Mouse (Mus musculus) layer of hippocampus, adult 2 months (tissue): Measurements from ENCODE around the gene Lmln. TPM values are rescaled to one million over a fixed set of nuclear protein-coding genes. Genes with fewer than 3 reads are reported as not detected.

Source experiments
- DNase-seq, 2 experiments: peaks; one replicate each; pipeline ENCODE4 v3.0.0; 2022; ENCODE audit warnings: low spot score in 2 of 2
- H3K27ac ChIP-seq: fragments of 200-600 bp; 2 replicates; pipeline ENCODE4 v1.8.1; 2022
- H3K4me3 ChIP-seq: fragments of 200-600 bp; 2 replicates; pipeline ENCODE4 v1.8.1; 2022; ENCODE audit warnings: mild to moderate bottlenecking
- CTCF ChIP-seq: fragments of 200-600 bp; conservative IDR thresholded peaks from 2 replicates; pipeline ENCODE4 v1.8.1; 2022; ENCODE audit warnings: antibody characterized with exemption, mild to moderate bottlenecking, moderate library complexity
- long read RNA-seq, 2 experiments: library from polyadenylated mRNA; stranded (forward); transcript quantifications; one replicate each; pipeline ENCODE4 v2.0.0; 2021; ENCODE audit warnings: borderline mapping rate in 2 of 2
- total RNA-seq, 2 experiments: library from RNA; stranded (reverse); gene quantifications; 2 replicates each; pipeline ENCODE4 v1.2.3; 2021

Gene Lmln
- 10 to 100 TPM; 11.5 to 16.8 TPM for total RNA-seq
- long read RNA-seq, experiment 1, full-length matches to known transcripts, result 3 of 28 reads
- long read RNA-seq, experiment 1, partial matches to known transcripts, result 0 of 28 reads
- long read RNA-seq, experiment 1, other reads (novel, unspliced or antisense), result 25 of 28 reads
- long read RNA-seq, experiment 2, full-length matches to known transcripts, result 8 of 30 reads
- long read RNA-seq, experiment 2, partial matches to known transcripts, result 0 of 30 reads
- long read RNA-seq, experiment 2, other reads (novel, unspliced or antisense), result 22 of 30 reads

DNA sequence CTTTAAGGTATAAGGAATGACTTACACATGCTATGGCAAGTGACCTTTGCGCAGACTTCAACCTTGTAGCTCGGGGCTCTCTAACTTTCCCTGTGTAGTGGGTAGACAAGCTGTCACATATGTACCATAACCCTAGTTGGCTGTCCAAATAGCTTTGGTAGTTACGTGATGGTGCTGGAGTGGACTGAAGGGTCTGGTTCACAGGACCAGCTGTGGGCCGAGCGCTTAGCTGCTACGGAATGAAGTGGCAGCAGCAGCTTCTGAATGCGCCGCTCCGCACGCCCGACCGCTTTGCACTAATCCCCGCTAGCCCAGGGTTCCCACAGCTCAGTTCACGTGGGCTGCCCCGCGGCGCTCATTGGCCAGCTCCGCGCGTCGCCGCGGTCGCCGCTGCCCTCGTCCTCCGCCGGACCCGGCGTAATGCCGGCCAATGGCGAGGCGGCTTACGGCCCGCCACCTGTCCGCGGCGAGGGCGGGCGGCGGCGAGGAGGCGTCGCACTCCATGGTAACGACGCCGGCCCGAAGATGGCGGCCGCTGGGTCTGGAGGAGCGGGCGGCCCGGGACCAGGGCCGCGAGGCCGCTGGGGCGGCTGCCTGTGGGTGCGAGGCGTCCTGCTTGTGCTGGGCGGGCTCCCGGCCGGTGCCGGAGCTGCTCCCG, at the start of gene Lmln:
Gene Lmln, plus strand, starts transcription at position 498 of the 658 bp plus-strand sequence.
- no peak for TF ChIP-seq CTCF
- H3K27ac ChIP-seq, result peak within 1 kb of the TSS; percentile 95
- H3K4me3 ChIP-seq, result peak within 1 kb of the TSS; percentile 85
- DNase-seq, result peak; percentile 83 to 86

DNA sequence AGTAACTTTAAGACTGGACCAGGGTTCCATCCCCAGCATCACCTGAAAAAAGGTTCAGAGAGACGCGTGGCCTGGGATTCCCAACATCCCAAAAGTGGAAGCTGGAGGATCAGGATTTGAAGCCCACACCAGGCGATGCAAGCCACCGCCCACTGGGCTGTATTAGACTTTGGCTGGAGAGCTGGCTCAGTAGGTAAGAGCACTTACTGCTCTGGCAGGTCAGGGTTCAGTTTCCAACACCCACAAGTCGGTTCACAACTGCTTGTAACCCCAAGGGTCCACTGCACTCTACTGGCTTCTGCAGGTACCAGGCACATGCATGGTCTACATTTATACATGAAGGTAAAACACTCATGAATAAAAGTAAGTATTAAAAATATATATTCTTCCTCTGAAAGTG, 48.5 kb upstream of the Lmln start:
- H3K27ac ChIP-seq, result no peak overlapping the region
- DNase-seq, result no peak
- H3K4me3 ChIP-seq, result no peak overlapping the region
- TF ChIP-seq CTCF, result no peak

DNA sequence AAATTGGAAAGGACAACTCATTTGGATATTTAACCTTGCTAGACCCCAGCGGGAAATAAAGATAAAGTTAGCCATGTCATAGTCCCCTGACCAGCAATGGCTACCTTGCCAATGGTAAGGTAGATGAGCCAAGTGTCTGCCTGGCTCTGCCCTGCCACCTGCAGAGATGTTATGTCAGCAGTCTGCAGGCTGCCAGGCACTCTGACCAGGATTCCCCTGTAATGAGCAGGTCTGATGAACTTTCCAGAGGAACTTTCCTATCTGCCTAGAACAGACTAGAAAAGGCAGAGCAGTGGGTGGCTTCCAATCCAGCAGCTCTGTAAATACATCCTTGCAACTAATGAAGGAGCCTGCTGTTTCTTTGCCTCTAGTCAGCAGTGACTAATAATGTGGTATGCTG, 47.4 kb upstream of the Lmln start:
- no peak overlapping the region for H3K4me3 ChIP-seq
- no peak for DNase-seq
- no peak for TF ChIP-seq CTCF
- H3K27ac ChIP-seq, result no peak overlapping the region

DNA sequence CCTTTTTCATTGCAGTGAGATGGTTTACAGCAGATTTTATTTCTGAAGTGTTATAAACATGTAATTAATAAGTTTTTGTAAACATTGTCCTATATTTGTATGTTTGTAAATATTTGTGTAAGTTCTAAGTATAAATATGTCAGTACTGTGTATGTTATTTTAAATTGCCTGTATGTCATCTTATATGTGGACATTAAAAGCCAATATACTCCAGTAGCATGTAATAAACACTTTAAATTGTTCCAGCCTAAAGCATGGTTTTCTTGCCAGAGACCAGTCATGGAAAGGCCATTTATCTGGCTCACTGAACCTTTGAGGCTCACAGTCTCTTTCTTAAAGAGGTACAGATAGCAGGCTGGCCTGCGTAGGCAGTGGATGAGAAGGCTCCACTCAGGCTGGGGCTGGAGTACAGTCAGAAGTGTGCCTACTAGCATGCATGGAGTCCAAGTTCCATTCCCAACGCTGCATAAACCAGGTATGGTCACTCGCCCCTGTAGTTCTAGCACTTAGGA, 46.9 kb upstream of the Lmln start:
- DNase-seq, result no peak
- H3K4me3 ChIP-seq, result no peak overlapping the region
- no peak for TF ChIP-seq CTCF
- H3K27ac ChIP-seq, result no peak overlapping the region

DNA sequence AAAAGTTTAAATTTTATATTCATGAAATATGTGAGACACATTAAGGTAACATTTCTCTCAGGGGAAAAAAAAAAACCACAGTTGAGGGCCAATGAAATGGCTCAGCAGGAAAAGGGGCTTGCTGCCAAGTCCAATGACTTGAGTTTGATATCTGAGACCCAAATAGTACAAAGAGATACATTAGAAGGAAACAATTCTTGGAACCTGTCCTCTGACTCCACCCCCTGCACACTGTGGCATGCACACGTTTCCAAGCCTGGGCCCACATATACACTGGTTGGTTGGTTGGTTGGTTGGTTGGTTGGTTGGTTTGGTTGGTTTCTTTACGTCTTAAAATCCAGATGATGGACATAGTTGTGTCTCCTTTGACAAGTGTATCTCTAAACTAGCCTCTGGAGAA, 46.3 kb upstream of the Lmln start:
- H3K4me3 ChIP-seq, result no peak overlapping the region
- H3K27ac ChIP-seq, result no peak overlapping the region
- TF ChIP-seq CTCF, result no peak
- no peak for DNase-seq

DNA sequence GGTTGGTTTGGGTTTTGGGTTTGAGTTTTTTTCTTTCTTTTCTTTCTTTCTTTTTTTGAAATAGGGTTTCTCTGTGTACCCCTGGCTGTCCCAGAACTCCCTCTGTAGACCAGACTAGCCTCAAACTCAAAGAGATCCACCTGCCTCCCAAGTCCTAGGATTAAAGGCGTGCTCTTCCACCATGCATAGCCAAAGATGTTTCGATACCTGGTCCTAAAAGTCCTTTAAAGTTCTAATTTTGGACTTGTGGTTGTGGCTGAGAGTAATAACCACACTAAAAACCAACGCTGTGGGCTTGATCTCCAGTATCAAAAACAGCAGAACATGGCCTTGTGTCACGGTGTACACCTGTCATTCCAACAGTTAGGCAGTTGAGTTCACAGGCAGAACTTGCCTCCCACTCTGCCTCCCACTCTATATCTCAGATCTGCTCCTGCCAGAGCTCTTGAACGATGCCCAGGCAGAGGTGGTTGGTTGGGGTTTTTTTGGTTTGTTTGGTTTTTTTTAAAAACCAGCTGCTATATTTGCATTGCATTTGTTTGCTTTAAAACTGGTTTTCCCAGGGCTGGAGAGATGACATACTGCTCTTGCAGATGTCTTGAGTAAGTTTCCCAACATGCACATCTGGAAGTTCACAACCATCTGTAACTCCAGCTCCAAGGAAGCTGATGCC, 44.5 kb upstream of the Lmln start:
- DNase-seq, result no peak
- H3K27ac ChIP-seq, result no peak overlapping the region
- no peak for TF ChIP-seq CTCF

DNA sequence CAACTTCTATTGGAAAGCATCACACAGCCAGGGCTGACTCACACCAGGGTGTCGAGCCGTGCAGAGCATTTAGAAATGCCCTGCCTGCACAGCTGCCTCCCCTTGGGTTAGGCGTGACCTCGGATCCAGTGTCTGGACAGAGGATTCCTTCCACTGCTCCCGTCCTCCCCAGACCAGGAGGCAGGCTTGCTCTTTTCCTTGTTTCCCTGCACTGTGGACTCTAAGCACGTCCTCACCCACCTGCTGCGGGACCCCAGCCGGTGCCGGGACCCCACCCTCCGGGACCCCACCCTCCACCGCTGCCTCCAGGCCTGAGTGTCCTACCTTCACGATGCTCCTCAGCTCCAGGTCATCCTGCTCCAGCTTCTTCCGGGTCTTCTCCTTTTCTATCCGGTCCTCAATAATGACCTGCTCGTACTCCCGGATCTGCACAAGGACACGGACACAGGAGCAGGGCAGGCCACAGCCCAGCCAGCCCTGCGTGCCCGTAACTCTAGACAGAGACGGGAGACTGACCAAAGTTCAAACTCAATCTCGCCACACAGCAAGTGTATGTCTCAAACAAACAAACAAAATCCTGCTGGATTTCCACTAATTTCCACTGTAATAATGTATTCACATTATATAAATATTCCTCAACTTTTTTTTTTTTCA, 43.1 kb upstream of the Lmln start:
- TF ChIP-seq CTCF, result no peak
- Histone ChIP-seq H3K27ac (no peak overlapping the region), H3K4me3 (no peak overlapping the region)
- no peak for DNase-seq

More for the DNA sequence above, 44.5 kb upstream of the Lmln start:
- H3K4me3 ChIP-seq, result no peak overlapping the region

DNA sequence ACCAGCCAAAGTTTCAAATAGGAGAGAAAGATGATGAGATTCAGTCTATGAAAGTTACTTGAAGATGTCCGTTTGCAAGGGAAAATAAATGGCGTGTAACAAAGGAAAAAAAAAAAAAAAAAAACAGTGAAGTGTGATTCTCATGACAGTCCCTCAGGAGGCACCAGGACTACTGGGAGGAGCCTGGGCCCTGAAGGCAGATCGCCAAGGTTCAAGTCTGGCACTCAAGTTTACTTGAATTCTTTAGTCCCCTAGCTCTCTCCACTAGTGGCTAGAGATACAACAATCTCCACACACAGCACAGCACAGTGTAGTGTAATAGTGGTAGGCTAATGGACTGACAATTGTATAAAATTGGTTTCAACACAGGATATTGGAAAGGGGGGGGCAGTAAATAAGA, 40.9 kb upstream of the Lmln start:
- Histone ChIP-seq H3K27ac (no peak overlapping the region), H3K4me3 (no peak overlapping the region)
- TF ChIP-seq CTCF, result no peak
- DNase-seq, result no peak

DNA sequence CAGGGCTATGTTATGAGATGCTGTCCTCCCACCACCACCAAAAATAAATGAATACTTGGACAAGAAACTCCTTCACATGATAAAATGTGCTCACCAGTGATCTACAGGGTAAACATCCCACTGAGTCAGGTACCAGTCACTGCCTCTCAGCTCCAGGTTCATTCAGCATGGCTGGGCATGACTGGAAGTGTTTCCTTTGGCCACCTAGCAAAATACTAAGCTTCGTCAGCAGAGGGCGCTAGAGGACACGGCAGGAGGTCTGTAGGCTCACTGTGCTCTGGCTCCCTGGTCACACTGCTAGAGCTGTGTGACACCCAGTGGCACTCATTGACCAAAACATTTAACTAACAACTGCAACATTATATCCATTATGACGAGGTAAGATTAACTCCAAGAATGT, 38.6 kb upstream of the Lmln start:
- TF ChIP-seq CTCF, result peak; percentile 95
- no peak overlapping the region for H3K4me3 ChIP-seq

DNA sequence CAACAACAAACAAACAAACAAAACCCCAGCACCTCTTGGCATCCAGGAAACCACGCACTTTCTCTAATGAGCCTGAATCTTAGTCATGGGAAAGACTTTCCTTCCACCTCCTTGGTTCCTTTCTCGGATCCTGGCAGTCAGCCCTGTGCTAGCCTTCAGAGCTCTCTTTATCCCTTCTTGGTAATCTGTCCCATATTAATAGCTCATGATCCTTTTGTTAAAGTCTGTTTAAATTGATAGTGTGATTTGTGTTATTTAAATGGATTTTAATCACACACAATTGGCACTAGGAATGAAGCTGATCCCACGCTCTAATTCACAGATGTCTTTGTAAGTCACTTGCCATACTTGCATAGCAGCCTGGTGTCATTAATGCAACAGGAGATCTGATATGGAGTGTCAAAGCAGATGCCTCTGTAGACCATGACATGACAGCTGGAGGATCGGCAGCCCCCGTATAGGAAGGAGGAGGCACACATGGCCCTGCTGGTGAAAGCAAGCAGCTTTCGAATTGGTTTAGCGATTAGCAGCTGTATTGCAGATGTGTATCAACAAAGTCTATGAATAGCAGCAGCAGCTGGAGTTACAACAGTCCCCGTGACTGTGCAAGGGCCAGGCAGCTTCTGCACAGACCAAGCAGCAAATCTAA, 37.7 kb upstream of the Lmln start:
- Histone ChIP-seq H3K4me3 (no peak overlapping the region), H3K27ac (peak overlapping the region; percentile 77)
- TF ChIP-seq CTCF, result no peak
- peak; percentile 44 to 69 for DNase-seq

More for the DNA sequence above, 38.6 kb upstream of the Lmln start:
- H3K27ac ChIP-seq, result no peak overlapping the region; the same call in 1 of the 2 replicates
- peak; percentile 72 to 91 for DNase-seq

DNA sequence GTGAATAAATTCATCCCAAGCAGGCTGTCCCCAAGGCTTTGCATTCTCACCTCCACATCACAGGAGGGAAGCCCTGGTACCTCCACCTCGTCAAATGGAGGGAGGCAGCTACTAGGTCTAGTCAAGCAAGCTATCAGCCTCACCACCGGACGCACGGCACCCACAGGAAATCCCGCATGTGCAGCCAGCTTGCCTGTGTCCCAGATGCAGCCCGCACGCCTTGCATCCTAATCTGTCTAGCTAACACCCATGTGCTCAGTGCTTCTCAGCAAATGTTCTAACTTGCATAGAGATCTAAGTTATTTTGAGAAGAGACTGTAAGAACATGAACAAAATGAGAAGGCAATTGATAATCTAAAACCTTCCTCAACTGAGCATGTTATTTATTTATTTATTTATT, 36.0 kb upstream of the Lmln start:
- no peak for TF ChIP-seq CTCF
- Histone ChIP-seq H3K4me3 (no peak overlapping the region), H3K27ac (no peak overlapping the region)
- no peak for DNase-seq

DNA sequence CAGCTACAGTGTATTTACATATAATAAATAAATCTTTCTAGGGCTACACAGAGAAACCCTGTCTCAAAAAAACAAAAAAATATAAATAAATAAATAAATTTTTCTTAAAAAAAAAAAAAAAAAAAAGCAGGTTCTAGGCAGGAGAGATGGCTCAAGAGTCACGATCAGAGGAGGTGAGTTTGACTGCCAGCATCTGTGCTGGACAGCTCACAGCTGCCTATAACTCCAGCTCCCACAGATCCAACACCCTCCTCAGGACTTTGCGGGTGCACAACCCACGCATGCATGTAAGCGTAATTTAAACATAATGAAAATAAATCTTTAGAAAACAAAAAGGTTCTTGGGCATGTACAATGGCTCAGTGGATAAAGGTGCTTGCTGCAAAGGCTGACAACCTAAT, 26.3 kb upstream of the Lmln start:
- Histone ChIP-seq H3K27ac (no peak overlapping the region), H3K4me3 (no peak overlapping the region)
- DNase-seq, result no peak
- no peak for TF ChIP-seq CTCF
